Mouse (Mus musculus): Measurements from ENCODE around the gene Lman2l. TPM values are rescaled to one million over a fixed set of nuclear protein-coding genes. Genes with fewer than 3 reads are reported as not detected.

The Lman2l gene
- polyA plus RNA-seq, 1 experiment = 39.6 TPM

DNA sequence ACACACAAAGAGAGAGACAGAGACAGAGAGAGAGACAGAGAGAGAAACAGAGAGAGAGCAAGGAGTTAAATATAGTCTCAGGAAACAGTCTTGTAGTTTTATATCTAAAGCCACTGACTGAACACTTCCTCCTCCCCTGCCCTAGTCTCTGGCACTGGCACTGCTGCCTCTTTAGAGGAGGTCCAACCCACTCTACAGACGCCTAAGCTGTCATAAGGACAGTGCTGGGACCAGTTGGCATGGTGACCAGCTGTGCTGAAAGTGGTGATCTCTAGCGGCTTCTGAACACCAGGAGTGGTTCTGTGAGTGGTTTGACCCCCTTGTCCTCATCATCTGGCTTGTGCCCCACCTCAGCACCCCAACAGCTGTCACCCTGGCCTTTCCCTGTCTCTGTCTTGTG lies 16.8 kb upstream of the Lman2l start:
- no peak for DNase-seq (ENCODE audit: extremely low spot score in 1 of 2, low spot score in 1 of 2)

DNA sequence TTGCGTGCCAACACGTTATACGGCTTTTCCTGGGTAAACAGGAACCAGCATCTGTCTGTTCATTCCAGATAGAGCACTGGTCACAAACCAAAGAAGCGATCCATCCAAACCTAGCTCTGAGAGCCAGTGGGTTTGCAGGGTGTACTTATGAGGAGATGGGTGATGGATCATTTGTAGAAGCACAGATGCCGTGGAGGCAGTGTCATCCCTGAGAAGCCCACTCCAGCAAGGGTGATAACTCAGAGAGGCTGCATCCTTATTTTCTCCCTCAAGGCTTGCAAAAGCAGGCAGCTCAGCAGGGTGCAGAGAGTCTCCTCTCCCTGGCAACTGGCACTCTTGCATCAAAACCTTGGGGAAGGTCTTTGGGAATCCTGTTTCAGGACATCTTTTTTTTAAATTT lies 13.1 kb upstream of the Lman2l start:
- no peak for DNase-seq (ENCODE audit: extremely low spot score in 1 of 2, low spot score in 1 of 2)

DNA sequence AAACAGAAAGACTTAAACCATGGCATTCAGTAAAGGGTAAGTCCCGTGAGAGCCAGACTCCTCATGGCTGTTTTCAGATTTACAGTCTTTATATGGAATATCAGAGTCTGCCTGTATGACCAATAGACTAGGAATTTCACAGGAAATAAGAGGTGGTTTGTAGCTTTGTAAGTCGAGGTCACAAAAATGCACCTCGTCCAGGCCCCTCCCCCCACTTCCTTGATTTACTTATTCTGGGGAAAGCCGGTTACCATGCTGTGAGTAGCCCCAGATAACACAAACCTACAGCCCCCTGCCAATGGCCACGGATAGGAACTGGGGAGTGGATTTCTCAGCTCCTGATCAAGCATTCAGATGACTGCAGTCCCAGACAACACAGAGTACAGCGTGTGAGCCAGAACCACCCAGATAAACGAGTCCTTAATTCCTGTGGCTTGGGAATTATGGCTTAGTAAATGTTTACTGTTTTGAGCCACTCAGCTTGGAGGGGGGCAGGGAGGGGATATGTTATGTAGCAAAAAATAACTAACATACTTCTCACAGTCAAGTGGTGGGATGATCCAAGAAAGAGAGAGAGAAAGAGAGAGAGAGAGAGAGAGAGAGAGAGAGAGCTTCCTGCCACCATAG lies 12.4 kb upstream of the Lman2l start:
- no peak for DNase-seq (ENCODE audit: extremely low spot score in 1 of 2, low spot score in 1 of 2)

DNA sequence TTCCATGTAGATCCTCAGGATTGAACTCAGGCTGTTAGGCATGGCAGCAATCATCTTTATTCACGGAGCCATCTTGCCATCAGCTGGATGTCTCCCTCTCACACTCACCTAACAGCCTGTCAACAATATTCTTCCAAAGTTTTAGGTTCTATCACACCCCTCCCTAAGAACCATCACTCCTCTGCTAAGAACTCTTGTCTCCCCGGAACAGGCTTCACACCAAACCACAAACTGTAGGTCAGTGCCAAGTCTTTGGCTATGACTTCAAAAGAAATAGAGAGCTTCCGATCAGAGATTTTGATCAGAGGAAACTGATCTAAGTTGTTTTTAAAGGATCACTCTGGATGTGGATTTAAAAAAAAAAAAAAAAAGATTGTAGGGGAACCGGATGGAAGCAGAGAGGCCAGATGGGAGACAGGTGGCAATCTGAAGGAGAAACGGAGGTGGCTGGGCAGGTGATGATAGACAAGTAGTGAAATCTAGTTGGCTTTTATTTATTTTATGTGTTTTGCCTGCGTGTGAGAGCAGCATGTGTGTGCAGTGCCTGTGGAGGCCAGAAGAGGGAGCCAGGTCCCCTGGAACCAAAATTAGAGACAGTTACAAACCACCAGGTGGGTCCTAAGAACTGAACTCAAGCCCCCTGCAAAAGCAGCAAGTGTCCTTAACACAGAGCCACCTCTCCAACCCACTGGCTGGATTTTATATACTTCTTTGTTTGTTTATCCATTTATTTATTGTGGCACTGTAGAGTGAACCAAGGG lies 9.2 kb upstream of the Lman2l start:
- DNase-seq (ENCODE audit: extremely low spot score in 1 of 2, low spot score in 1 of 2) = no peak

DNA sequence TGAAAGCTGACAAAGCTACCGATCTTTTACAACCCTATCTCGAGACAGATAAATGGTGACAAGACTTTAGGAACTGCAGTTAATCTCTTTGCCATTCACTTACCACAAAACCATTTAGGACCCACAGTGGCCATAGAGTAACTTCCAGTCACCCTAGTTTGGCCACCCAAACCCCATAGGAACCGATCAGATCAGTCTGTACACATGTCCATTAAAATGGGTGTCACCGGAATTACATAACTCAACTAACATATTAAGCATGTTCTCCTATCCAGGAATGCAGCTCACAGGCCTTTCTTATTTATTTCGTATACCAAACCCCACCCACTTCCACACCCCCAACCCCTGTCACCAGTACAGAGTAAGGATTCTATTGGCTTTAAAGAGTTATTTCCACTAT lies 1.8 kb upstream of the Lman2l start:
- no peak for DNase-seq (ENCODE audit: extremely low spot score in 1 of 2, low spot score in 1 of 2)

DNA sequence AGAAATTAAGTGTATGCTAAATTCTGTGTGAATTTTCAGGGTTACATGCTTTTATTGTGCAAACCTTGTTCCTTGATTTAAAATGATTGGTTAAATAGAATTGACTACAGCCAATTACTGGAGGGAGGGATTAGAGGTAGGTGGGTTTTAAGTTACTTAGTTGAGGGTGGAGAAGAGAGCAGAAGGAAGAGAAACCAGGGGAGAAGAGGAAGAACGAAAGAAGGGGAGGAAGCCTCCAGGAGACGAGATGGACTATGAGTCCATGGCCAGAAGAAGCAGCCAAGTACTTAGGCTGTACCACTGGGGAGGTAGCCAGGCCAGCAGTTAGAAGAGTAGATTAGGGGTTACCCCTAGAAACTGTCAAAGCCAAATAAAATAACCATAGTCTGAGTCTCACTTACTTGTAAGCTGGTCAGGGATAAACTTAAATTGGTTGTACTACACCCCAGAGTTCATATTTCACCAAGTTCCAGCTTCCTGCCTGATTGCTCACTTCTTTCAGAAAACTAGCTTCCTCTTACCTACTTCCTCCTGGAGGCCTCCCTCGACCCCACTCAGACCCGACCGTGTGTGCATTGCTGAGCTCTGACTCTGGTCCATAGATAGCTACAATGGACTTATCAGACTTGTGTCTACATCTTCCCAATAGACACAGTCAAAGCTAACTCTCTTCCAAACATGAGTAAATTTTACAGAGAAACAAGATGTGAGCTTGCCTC lies 1.2 kb upstream of the Lman2l start:
- DNase-seq (ENCODE audit: extremely low spot score in 1 of 2, low spot score in 1 of 2) = no peak

DNA sequence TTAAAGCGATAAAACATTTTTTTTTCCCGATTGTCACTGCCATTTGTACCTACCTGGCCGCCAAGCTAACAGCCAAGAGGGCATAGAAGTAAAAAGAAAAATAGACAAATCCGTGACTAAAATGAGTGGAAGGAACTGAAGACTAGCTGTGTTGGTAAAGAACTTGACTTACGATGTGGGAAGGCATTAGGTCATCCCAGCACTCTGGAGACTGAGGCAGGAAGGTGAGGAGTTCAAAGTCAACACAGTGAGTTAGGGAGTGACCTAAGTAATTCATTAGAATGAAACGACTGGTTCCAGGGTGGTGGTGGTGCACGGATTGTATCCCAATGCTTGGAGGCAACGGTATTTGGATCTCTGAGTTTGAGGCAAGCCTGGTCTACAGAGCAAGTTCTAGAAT lies 437 bp upstream of the Lman2l start:
- DNase-seq (ENCODE audit: extremely low spot score in 1 of 2, low spot score in 1 of 2) = no peak

DNA sequence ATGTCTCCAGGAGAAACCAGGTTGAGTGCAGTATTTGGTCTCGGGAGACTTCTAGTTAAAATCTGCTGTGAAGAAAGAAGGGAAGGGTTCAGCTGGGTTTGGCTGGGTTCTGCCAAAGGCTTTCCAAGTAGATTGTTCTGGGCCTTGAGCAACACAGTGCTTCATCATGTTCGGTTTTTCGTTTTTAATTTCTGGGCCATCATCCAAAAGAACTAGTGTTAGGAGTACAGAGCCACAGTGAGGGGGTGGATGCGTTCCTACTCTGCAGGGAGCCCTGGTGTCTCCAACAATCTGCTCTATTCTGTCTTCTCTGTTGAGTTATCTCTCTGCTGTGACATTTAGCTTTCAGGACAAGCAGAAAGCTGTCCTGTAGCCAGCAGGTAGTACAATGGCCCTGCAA lies 4.0 kb downstream of the Lman2l start:
- peak; percentile 72 to 83 for DNase-seq (ENCODE audit: extremely low spot score in 1 of 2, low spot score in 1 of 2)

DNA sequence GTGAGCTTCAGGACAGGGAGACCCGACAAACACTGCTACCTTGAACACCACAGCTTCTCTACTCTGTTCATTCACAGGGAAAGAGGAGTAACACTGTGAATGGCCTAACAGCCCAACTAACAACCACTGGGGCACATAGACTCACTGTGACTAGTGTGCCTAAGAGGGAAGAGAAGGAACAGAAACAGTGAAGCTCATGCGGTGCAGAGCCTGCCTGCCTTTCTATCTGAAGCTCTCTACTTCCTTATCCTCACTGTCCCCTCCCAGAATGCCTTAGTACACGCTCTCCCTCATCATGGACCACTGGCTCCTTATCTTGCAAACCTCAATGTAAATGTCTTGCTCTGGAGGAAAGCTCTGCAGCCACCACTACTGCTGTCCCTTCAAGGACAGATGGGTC lies 7.8 kb downstream of the Lman2l start:
- no peak for DNase-seq (ENCODE audit: extremely low spot score in 1 of 2, low spot score in 1 of 2)

DNA sequence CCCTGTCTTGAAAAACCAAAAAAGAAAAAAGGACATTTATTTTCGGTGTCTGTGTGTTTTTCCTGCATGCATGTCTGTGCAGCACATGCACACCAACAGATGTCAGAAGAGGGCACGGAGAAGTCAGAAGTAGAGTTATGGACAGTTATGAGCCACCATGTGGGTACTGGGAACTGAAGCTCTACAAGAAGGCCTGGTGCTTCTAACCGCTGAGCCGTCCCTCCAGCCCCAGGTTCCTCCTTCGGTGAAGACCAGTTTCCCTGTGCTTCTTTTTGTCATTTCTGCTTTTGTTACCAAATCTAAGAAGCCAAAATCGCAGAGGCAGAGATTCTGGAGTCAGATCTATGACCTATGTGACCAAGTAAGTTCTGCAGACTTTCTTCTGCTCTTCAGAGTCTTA lies 8.6 kb downstream of the Lman2l start:
- DNase-seq (ENCODE audit: extremely low spot score in 1 of 2, low spot score in 1 of 2) = no peak

DNA sequence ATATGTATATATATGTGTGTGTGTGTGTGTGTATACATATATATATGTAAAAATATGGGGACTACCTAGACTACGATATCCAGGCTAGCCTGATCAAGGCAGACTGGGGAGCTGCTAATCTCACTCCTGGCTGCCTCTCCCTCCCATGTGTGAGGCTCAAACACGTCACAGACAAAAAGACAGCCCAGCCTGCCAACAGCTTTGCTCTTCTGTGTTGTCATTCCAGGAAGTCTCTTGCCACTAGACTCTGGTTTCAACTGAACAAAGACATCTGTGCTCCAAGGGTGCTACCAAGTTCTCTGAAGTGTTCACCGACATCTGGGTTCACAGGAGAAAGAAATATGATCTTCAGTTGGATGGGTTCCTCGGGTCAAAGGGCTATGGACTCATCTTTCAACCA lies 10.0 kb downstream of the Lman2l start:
- DNase-seq (ENCODE audit: extremely low spot score in 1 of 2, low spot score in 1 of 2) = no peak

DNA sequence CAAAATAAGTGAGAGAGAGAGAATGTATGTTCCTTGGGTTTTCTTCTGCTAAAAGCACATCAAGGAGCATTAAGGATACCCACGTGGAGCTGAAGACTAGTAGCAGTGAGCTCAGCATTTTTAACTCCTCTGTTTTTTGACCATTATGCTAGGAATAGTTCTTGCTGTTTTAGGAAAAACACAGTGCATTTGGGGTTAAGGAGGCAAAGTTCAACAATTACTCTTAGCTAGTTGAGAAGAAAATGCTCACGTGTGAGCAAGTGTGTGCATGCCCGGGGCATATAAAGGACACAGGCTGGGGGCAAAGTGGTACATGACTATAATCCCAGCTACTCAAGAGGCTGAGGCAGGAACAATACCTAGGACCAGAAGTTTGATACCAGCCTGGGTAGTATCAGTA lies 11.5 kb downstream of the Lman2l start:
- no peak for DNase-seq (ENCODE audit: extremely low spot score in 1 of 2, low spot score in 1 of 2)

DNA sequence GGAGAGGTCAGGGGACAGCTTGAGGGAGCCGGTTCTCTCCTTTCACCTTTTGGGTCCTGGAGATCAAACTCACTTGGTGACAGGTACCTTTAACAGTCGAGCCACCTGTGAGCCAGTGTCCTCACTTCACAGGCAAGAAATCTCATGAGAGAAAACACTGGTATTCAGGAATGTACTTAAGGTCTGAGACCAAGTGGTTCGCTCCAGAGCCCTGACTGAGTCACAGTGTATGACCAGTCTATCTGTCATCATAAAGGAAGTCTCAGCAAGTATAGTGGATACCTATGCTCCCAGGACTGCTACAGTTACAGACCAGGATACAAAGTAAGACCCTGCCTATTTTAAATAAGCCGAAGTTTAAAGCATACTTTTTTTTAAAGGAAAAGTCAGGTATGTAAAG lies 12.1 kb downstream of the Lman2l start:
- no peak for DNase-seq (ENCODE audit: extremely low spot score in 1 of 2, low spot score in 1 of 2)

DNA sequence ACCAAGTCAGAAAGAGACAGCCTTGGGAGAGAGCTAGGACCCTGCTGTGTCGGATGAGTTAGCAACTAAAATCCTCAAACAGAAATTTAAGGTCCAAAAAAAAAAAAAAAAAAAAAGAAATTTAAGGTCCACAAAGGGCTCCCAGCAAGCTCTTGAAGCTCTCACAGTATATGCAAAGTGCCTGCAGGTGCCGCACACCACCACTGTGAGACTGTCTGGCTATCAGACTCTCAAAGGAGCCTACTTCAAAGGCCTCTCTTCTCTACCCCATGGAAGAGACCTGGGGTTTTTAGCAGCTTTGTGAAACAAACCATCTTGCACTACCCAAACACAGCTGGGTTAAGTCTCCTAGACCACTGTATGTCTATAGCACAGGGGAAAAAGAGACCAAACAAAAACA lies 15.6 kb downstream of the Lman2l start:
- DNase-seq (ENCODE audit: extremely low spot score in 1 of 2, low spot score in 1 of 2) = no peak

DNA sequence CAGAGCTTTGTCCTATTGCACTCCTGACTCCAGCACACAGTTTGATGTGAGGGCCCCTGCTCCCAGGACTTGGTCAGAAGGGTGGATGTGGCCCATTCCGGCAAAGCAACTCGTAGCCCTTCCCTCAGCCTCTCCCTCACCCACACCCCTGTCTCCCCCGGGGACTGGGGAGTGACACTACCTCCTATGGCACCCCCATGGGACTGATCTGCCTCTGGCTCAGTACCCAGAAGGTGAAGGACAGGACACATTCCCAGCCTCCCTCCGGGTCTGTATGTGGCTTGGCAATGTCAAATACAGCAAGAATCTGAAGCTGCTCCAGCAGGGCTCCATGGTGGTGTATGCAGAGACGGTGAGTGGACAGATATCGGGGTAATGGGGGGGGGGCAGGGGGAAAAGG lies 40.5 kb downstream of the Lman2l start:
- no peak for DNase-seq (ENCODE audit: extremely low spot score in 1 of 2, low spot score in 1 of 2)

DNA sequence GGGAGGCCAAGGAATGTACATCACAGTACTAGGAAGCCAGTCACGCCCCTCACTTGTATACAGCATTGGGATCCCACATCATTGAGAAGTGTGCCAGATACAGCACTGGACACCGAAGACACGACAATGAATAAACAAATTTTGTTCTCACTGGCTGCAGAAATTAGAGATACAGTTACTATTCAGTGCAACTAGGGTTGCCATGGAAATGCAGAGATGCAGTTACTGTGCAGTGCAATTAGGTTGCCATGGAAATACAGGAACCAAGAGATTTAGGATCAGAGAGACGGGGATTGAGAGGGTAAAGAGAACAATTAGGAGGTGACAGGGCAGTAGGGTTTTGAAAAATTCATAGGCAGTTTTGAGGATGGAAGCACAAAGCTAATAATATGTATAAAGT lies 43.6 kb downstream of the Lman2l start:
- peak in 1 of 2 experiments; percentile 36 for DNase-seq (ENCODE audit: extremely low spot score in 1 of 2, low spot score in 1 of 2)

DNA sequence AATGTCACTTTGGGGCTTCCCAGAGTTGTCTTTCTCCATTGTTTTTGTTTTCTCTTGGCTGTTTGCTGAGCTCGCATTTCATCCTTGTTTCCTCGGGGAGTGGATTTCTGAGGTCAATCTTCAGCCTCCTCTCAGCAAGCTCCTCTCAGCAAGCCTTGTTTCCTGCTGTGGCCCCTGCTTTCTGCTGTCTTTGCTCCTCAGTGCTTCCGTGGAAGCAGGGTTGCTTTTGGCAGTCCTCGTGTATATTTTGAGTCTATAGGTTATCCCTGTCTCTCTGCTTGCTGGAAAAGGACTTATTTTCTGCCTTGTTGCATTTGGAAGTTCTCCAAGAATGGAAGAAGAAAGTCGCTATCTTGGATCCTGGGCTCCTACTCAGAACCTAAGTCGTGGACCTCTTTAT lies 48.0 kb downstream of the Lman2l start:
- DNase-seq (ENCODE audit: extremely low spot score in 1 of 2, low spot score in 1 of 2) = no peak

DNA sequence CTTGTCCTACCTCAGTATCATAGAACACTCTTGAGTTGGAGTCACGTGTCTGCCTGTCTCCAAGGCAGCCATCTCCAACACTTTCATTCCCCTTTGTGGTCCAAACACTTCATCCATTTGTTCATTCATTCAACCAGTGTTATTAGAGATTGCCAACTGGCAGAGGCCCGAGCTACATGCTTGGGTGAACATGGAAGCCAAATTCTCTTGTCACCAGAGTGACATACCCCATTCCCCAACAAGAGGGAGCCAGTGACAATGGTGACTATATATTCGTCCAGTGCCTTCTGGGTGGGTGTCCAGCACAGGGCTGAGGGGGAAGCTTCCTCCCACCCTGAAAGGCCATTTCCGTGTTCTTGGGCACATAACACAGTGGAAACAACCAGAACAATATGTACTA lies 65.5 kb downstream of the Lman2l start:
- DNase-seq (ENCODE audit: extremely low spot score in 1 of 2, low spot score in 1 of 2) = no peak

DNA sequence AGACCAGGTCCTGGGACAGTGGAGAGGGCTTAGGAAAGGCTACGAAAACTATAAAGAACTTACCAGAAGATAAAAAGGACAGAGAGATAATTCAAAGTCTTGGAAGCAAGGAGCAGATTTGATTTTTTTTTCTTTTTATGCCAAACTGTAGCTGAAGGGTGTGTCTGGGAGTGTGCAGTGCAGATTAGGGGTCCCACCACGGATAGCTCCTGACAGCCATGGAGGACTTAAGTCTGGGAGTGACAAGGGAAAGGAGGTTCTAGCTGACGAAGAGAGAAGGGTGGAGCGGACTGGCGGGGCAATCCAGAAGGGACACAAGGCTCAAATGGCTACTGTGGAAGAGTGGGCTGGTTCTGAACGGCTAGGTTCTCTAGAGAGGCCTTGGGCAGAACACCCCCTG lies 66.2 kb downstream of the Lman2l start:
- DNase-seq (ENCODE audit: extremely low spot score in 1 of 2, low spot score in 1 of 2) = no peak

DNA sequence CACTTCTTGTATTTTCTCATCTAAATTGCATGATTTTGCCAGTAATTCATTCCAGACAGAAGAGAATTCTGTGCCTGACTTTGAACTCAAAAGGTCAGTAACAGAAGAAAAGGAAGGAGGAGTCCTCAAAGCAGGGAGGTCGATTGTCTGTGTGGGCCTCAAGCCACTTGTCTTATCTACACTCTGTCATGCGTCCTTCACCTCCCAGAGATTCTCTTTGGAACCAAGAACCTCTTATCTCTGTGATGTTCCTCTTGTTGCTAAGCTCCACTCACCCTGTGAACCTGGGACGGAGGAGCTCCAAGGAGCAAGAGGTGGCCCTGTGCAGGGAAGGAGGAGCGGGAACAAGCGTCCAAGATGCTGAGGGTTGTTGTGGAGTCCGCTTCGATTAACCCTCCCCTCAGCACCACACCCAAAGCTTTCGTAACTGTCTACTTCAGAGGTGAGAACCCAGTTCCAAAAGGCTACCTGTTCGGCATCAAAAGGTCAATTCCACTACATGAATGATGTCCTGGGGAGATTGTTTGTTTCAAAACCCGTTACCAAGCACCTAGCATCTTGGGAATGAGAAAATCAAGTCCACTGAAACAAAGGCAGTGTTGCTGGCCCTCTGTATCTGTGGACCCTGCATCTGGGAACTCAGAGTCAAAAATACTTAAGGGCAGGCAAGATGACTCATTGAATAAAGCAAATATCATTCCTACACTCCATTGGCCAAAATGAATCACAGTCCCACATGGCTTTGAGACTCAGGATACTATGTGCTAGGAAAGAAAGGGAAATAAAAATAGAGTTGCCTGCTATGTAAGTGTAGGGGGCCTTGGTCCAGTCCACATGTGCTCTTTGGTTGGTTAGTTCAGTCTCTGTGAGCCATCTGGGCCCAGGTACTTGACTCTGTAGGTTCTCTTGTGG lies 72.9 kb downstream of the Lman2l start, which contains the start of gene Fer1l5:
Fer1l5 (plus strand) TSS at position 358 of the 912 bp plus-strand sequence.
- DNase-seq (ENCODE audit: extremely low spot score in 1 of 2, low spot score in 1 of 2) = no peak

DNA sequence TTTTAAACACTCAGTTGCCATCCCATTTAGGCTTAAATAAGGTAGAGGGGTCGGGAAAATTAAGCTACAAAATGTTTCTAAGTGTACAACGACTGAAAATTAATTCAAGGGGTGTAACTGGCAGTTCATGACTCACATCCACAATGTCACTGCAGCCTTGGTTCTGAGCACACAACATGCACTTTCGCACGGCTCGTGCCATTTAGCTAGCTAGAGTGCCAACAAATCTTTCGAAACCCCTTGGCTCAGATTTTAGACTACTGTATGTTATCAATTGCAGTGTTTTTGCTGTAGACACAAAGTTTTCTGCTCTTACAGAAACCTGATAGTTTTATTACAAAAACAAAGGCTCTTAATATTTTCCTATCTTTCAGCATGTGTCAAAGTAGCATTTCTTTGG lies 74.2 kb downstream of the Lman2l start:
- DNase-seq (ENCODE audit: extremely low spot score in 1 of 2, low spot score in 1 of 2) = no peak
